Mouse (Mus musculus) layer of hippocampus, postnatal 25 days (tissue): ENCODE data around the gene Mrpl21. TPM values are rescaled to one million over a fixed set of nuclear protein-coding genes. Genes with fewer than 3 reads are reported as not detected.

Experiments used
- DNase-seq, 2 experiments: peaks; one replicate each; pipeline ENCODE4 v3.0.0; 2022; ENCODE audit warnings: mixed read lengths in 2 of 2, low spot score in 1 of 2; ENCODE audit errors: extremely low spot score in 1 of 2
- total RNA-seq, 2 experiments: library from RNA; stranded (reverse); gene quantifications; 2 replicates each; pipeline ENCODE4 v1.2.3; 2021

The Mrpl21 gene
- 10 to 100 TPM; 52.4 to 56.2 TPM for total RNA-seq

GRCm38 (mm10) chr19:3282572-3283467 is at the start of gene Mrpl21, which contains the start of gene Ighmbp2:
TSS of gene Mrpl21 (plus strand) at chr19:3282901.
TSS of gene Ighmbp2 (minus strand) at chr19:3283017.
- peak; percentile 83 to 94 for DNase-seq

GRCm38 (mm10) chr19:3260016-3260415 is 22.7 kb upstream of the Mrpl21 start:
- DNase-seq: no peak

- DNase-seq: no peak
Observed at GRCm38 (mm10) chr19:3260591-3260990, 22.1 kb upstream of the Mrpl21 start.

- DNase-seq: no peak
Observed at GRCm38 (mm10) chr19:3261336-3261735, 21.4 kb upstream of the Mrpl21 start.

GRCm38 (mm10) chr19:3261764-3262525 is 20.8 kb upstream of the Mrpl21 start:
- no peak for DNase-seq

GRCm38 (mm10) chr19:3264348-3264747 is 18.4 kb upstream of the Mrpl21 start:
- peak in 1 of 2 experiments; percentile 6 for DNase-seq

- no peak for DNase-seq
Observed at GRCm38 (mm10) chr19:3265180-3265579, 17.5 kb upstream of the Mrpl21 start.

- DNase-seq: no peak
Observed at GRCm38 (mm10) chr19:3266136-3266535, 16.6 kb upstream of the Mrpl21 start.

GRCm38 (mm10) chr19:3266676-3267075 is 16.0 kb upstream of the Mrpl21 start:
- DNase-seq: no peak

- DNase-seq: no peak
Observed at GRCm38 (mm10) chr19:3267340-3267739, 15.4 kb upstream of the Mrpl21 start.

- DNase-seq: peak in 1 of 2 experiments; percentile 4
Observed at GRCm38 (mm10) chr19:3268218-3268980, 14.3 kb upstream of the Mrpl21 start.

- DNase-seq: no peak
Observed at GRCm38 (mm10) chr19:3269279-3269678, 13.4 kb upstream of the Mrpl21 start.

- DNase-seq: no peak
Observed at GRCm38 (mm10) chr19:3269803-3270202, 12.9 kb upstream of the Mrpl21 start.

GRCm38 (mm10) chr19:3271366-3271765 is 11.3 kb upstream of the Mrpl21 start:
- no peak for DNase-seq

GRCm38 (mm10) chr19:3273331-3273730 is 9.4 kb upstream of the Mrpl21 start:
- no peak for DNase-seq

GRCm38 (mm10) chr19:3275744-3276365 is 6.8 kb upstream of the Mrpl21 start:
- DNase-seq: no peak

- no peak for DNase-seq
Observed at GRCm38 (mm10) chr19:3281886-3282285, 815 bp upstream of the Mrpl21 start.

- DNase-seq: no peak
Observed at GRCm38 (mm10) chr19:3289006-3289405, 6.3 kb downstream of the Mrpl21 start.

- peak; percentile 26 to 61 for DNase-seq
Observed at GRCm38 (mm10) chr19:3292028-3292427, 9.3 kb downstream of the Mrpl21 start.

GRCm38 (mm10) chr19:3292993-3293392 is 10.3 kb downstream of the Mrpl21 start:
- no peak for DNase-seq
